Mouse (Mus musculus) embryonic fibroblast, embryonic 13.5 days (primary cell): Measurements from ENCODE around the gene Ugt1a7c.

Experiments
- CTCF ChIP-seq: IDR thresholded peaks from 2 replicates; pipeline ENCODE4 v1.5.1; 2011; ENCODE audit warnings: mild to moderate bottlenecking, control low read depth, low read length, moderate library complexity, borderline replicate concordance; ENCODE audit not compliant: insufficient read depth
- POLR2A ChIP-seq: IDR thresholded peaks from 2 replicates; pipeline ENCODE4 v1.6.1; 2011; ENCODE audit warnings: low read depth, mild to moderate bottlenecking, control low read depth, low read length, moderate library complexity

- TF ChIP-seq CTCF = no peak
- no peak for TF ChIP-seq POLR2A
Measured at GRCm38 (mm10) chr1:88222216-88222615, 127.4 kb downstream of the Ugt1a7c start.
